Mouse (Mus musculus) cerebellum, postnatal 4 days (tissue): ENCODE data around the gene Nkx2-3.
A peak's percentile ranks its signal among the peaks of the same experiment; 100 is the strongest.

Experiments
- DNase-seq, 2 experiments: peaks; one replicate each; pipeline ENCODE4 v3.0.0; 2022; ENCODE audit warnings: low spot score in 2 of 2, mixed read lengths in 1 of 2

Nkx2-3 gene

GRCm38 (mm10) chr19:43612051-43612450 is at the start of gene Nkx2-3:
Gene Nkx2-3 (plus strand): TSS chr19:43612325.
- DNase-seq = peak in 1 of 2 experiments; percentile 20

- DNase-seq = no peak
Observed at GRCm38 (mm10) chr19:43563166-43563565, 49.0 kb upstream of the Nkx2-3 start.

DNA sequence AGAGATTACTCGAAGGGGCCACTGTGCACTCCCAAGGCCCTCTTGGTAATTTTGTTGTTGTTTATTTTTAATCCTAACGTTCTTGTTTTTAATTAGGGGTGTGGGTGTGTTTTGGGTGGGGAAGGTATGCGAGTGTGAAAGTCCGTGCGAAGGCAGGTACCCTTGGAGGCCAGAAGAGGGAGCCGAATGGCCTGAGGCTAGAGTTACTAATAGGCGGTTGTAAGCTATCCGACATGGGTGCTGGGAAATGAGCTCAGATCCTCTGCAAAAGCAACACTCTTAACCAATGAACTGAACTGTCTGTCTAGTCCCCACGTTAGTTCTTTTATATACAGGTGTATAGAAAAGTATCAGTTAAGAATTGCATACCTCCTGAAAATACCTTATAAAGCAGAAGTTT is 43.8 kb upstream of the Nkx2-3 start:
- DNase-seq = no peak

GRCm38 (mm10) chr19:43569133-43569532 is 43.0 kb upstream of the Nkx2-3 start:
- DNase-seq = no peak

GRCm38 (mm10) chr19:43570831-43571790 is 41.0 kb upstream of the Nkx2-3 start:
- peak; percentile 36 to 69 for DNase-seq

GRCm38 (mm10) chr19:43579081-43579796 is 32.9 kb upstream of the Nkx2-3 start:
- no peak for DNase-seq

- no peak for DNase-seq
Observed at GRCm38 (mm10) chr19:43581185-43581584, 30.9 kb upstream of the Nkx2-3 start.

DNA sequence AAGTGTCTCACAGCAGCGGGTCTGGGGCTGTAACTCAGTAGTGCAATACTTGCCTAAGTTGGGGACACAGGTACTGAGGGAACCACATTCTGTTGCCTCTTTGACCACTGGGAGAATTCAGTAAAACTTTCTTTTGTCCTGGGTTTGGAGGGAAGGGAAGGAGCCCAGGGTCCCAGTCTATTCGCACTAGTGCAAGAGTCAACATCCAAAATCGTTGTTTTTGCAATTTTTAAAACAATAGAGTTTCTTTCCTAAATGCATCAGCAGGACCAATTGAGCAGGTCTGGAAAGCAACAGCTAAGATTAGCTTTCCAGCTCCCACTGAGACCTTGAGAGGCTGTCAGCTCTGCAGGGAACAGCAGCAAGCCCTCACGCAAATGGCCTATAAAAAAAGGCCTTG is 28.9 kb upstream of the Nkx2-3 start:
- DNase-seq = no peak

- DNase-seq = no peak
Observed at GRCm38 (mm10) chr19:43583595-43583994, 28.5 kb upstream of the Nkx2-3 start.

GRCm38 (mm10) chr19:43584788-43585187 is 27.3 kb upstream of the Nkx2-3 start:
- no peak for DNase-seq

- no peak for DNase-seq
Observed at GRCm38 (mm10) chr19:43592026-43592425, 20.1 kb upstream of the Nkx2-3 start.

GRCm38 (mm10) chr19:43596981-43597380 is 15.1 kb upstream of the Nkx2-3 start:
- DNase-seq = no peak

DNA sequence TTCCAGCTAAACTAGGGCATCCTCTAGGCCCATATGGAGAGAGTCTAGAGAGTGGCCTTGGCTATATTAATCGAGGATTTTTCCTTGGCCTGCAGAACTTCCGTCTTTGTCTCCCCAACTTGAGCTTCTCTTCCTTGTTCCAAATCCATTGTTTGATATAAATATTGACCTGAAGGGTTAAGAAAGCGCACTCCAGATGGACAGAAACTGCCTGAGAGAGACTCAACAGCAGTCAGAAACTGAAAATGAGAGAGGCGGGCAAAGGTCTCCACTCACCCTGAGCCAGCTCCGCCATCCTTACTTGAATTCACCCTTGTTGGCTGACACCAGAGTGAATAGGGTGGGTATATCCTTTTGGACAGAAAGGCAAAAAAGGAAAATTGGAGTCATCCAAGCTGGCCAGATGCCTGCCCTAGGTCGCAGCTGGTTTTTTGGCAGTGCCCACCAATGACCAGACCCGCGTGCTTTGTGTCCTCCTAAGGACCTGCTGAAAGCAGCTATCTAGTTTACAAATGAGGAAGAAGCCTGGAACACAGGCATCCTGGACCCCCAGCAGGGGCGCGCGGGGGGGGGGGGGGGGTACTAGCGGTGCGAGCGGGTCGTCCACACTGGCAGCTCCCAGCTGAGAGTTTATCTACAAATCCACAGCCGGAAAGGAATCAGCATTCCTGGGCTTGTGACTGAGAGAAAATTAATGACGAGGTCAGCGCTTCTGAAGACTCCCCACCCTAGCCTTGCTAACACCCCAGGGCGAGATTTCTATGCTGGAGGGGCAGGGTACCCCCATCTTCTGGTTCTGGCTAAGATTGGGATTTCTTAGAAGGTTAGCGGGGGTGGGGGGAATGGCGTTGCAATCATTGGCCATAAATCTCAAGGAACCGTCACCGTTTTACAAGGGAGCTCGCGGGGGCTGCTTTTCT is 13.1 kb upstream of the Nkx2-3 start:
- DNase-seq = no peak

GRCm38 (mm10) chr19:43599776-43600544 is 12.2 kb upstream of the Nkx2-3 start:
- DNase-seq = no peak

GRCm38 (mm10) chr19:43600545-43601331 is 11.4 kb upstream of the Nkx2-3 start:
- DNase-seq = no peak

DNA sequence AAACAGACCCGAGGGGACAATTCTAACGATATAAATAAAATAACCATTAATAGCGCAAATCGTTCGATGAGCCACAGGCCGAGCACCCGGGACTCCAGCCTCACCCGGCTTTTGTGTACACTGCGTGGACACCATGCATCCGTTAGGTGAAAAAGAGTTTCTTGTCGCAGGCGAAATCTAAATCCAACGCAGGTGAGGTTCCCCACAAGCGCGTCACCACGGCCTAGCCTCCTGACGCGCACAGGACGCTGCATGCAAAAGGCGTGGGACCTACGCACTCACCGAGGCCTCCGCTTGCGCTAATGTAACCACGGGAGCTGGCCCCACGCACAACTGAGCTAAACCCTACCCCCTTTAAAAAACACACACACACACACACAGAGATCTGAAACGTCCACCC is 10.7 kb upstream of the Nkx2-3 start:
- no peak for DNase-seq

GRCm38 (mm10) chr19:43601996-43602590 is 10.0 kb upstream of the Nkx2-3 start:
- DNase-seq = no peak

GRCm38 (mm10) chr19:43603521-43603920 is 8.6 kb upstream of the Nkx2-3 start:
- no peak for DNase-seq

DNA sequence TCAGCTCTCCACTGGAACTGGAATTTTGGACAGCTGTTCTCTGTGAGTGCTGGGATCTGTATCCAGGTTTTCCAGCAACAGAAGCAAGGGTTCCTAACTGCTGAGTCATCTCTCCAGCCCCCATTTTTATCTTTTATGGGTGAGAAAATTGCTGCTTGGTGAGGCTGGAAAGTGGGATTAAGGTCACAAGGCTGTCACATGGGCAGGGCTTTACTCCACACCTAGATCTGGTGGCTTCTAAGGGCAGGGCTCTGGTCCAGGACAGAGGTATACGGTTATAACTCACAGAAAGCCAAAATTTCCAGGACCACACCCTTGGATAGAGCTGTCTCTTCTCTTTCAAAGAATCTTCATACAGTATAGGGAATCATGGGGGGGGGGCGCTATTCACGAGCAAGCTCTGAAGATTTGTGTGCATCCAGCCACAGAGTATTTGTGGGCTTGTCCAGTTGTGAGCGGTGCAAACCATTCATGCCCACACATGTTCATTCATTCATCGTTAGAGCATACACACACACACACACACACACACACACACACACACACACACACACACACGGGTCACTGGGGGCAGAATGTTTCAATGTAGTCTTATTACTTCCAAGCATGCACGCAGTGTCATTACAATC is 7.5 kb upstream of the Nkx2-3 start:
- DNase-seq = no peak
